Mouse (Mus musculus): ENCODE measurements around the gene Abcc3. TPM values are rescaled to one million over a fixed set of nuclear protein-coding genes. Genes with fewer than 3 reads are reported as not detected.
A peak's percentile ranks its signal among the peaks of the same experiment; 100 is the strongest.

The Abcc3 gene
- total RNA-seq, 2 experiments from 2014 or later, result 1.4 to 2.4 TPM

DNA sequence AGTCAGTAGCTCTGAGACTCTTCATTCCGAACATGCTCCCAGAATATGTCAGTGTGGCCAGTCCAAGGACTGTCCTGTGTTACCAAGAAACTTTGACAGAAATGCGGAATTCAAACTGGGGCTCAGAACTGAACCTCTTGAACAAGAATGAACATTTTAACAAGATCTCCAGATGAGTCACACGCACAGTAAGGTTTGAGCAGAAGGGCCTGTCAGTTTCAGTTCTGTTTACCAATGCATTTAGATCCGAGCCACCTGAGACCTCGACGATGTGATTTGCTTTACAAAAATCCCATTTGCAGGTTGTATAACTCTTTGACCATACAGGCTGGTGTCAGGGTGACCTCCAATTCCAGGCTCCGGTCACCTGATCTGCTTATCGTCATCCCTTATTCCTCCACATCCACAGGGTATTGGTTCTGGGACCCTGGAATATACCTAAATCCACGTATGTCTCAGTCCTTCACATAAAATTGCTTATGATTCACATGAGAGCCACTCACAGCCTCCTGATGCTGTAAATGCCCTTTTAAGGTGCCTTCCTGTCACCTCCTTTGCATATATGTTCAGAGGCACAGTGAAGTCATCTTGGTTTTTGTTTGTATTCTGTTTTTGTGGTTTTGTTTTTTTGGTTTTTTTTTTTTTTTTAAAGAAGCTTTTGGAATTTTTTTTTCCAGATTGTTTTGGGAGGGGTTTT, 37.1 kb downstream of the Abcc3 start:
- no peak for DNase-seq (ENCODE audit: low spot score in 2 of 2)

- DNase-seq (ENCODE audit: low spot score in 2 of 2), result no peak
Measured at GRCm38 (mm10) chr11:94351094-94351493, 41.7 kb downstream of the Abcc3 start.

- DNase-seq (ENCODE audit: low spot score in 2 of 2), result no peak
Measured at GRCm38 (mm10) chr11:94350337-94350736, 42.5 kb downstream of the Abcc3 start.

DNA sequence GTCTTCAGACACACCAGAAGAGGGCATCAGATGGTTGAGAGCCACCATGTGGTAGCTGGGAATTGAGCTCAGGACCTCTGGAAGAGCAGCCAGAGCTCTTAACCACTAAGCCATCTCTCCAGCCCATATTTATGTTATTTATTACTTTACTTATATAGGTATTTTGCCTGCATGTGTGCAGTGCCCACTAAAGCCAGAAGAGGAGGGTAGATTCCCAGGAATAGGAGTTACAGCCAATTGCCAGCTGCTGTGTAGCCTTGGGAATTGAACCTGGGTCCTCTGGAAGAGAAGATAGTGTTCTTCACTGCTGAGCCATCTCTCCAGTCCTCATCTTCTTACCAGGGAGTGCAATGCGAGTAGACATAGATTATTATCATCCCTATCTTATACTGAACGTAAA, 43.0 kb downstream of the Abcc3 start:
- no peak for DNase-seq (ENCODE audit: low spot score in 2 of 2)

DNA sequence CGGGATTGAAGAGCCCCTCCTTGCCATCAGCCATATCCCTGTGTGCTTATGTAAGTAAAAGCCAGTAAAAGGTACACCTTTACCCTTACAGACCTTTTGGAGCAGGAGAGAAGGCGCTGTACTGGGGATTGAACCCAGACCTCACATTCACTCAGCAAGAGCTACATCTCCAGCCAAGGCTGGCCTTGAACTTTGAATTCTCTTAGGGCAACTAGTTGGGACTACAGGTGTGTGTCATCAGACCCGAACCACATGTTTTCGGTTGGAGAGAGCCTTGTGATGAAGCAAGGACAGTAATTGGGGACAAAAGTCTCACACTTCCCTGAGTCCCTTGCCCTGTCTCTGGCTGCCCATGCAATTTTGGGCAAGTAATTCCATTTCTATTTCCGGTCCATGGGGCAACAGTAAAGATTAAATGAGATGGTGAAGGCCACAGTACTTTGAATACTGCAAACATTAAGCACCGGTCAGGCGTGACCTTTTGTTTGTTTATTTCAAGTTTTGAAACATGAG, 45.7 kb downstream of the Abcc3 start:
- no peak for DNase-seq (ENCODE audit: low spot score in 2 of 2)

DNA sequence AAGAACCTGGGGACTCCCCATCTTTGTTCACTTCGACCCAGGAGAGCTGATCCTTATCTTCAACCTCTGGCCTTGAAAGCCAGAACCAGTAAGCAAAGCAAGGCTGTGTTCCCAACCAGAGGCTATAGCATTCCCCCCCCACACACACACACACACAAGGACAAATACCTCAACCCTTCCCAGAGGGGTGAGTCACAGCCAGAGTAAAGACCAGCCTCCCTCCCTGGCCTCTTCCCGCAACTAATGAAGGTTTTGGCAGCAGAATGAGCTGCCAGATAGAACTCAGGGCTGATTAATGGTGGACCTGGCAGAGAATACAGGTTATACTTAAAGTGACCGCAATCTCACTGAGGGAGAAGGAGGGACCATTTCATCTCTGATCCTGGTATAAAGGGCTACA, 46.2 kb downstream of the Abcc3 start:
- DNase-seq (ENCODE audit: low spot score in 2 of 2), result no peak

DNA sequence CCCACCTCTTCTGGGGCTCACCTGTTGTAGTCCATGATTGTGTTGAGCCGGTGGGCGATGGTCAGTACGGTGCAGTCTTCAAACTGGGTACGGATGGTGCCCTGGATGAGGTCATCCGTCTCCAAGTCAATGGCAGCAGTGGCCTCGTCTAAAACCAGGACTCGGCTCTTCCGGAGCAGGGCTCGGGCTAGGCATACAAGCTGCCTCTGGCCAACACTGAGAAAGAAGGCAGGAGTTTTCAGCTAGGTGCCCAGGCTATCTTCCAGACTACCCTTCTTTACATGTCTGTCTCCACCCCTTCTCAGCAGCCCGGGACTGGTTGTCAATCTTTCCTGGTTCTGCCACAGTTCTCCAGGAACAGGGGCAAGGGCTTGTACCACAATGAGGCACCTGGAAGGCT, 46.9 kb downstream of the Abcc3 start:
- no peak for DNase-seq (ENCODE audit: low spot score in 2 of 2)

DNA sequence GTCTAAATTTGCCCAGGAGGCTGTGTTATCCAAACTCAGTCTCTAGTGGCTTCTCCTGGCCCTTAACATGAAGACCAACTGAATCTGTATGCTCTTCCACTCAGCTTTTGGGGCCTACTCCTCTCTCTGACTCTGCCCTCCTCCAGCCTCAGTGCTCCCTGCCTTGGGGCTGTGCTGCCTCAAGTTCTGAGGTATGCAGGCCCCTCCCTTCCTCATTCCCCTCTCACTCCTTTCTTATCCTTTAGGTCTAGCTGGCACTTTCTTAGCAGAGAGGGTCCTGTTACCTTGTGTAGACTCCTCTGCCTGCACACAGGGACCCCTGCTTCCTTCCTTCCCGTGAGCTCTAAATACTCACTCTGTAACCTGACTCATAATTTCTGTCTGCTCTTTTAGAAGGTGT, 48.3 kb downstream of the Abcc3 start:
- no peak for DNase-seq (ENCODE audit: low spot score in 2 of 2)

GRCm38 (mm10) chr11:94343955-94344358, 48.8 kb downstream of the Abcc3 start:
- no peak for DNase-seq (ENCODE audit: low spot score in 2 of 2)

GRCm38 (mm10) chr11:94342114-94342905, 50.5 kb downstream of the Abcc3 start:
- no peak for DNase-seq (ENCODE audit: low spot score in 2 of 2)

DNA sequence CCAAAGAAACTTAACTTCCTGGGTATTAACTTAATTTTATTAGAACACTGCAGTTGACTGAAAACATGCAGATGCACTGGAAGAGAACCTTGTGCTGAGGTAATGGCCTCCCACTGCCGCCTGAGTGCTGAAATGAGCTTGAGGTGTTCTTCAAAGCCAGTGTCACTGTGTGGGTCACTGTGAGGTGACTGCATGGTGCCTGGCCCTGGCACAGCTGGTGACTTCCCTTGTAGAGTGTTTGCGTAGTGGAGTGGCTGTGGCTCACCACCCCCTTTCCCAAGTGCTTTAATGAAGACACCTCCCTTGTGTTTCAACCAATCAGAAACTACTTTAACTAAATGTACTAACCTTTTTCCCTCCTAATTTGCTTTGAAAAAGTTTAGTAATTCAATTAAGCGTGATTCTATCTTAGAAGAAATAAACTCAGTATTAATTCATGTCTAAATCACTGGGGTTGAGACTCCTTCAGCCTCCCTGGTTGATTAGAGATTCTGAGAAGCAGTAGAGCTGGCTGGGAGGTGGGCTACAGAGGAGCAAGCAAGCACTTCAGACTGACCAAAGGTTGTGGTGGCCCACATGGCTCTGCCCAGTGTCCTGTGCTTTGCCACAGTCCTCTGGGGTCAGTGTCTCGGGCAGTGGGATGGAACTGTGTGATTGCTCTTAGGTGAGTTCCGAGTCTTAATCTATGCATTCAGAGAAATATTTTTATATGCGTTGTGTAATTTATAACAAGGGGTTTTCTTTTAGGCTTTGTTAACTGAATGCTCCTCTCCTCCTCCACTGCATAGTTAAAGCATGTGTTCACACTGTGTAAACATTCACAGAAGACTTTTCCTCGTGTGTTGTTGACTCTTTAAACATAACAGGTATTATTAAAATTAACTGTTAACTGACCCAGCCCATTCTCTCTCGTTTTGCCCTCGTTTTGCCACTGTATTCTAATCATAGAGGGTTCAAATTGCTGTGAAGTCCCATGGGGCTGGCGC, 51.6 kb downstream of the Abcc3 start:
- no peak for DNase-seq (ENCODE audit: low spot score in 2 of 2)

GRCm38 (mm10) chr11:94339732-94340585, 52.8 kb downstream of the Abcc3 start:
- DNase-seq (ENCODE audit: low spot score in 2 of 2), result peak in 1 of 2 experiments; percentile 65

DNA sequence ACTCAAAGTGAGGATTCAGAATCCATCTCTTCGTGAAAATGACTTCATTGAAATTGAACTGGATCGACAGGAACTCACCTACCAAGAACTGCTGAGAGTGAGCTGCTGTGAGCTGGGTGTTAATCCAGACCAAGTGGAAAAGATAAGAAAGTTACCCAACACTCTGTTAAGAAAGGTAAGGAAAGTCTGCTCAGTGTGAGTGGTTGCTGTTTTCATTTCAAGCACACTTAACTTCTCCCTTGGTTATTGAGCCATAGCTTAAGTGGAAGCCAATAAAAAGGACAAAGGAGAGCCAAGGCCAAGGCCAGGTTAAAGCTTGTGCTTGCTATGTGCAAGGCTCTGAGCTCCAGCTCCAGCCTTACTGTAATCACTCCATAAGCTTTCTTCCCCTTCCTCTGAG, 54.5 kb downstream of the Abcc3 start:
- no peak for DNase-seq (ENCODE audit: low spot score in 2 of 2)

DNA sequence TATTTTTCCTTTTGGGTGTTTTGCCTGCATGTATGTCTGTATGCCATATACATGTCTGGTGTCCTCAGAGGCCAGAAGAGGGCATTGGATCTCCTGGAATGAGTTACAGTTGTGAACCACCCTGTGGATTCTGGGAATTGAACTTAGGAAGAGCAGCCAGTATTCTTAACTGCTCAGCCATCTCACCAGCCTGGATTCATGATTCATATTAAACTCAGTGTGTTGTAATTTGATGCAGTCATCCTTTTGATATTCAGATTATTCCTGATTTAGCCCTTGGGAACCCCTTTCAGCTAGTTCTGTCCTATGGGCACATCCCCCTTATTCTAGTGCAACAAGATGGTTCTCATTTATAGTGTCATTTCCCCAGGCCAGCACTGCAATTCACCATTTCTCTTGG, 56.2 kb downstream of the Abcc3 start:
- no peak for DNase-seq (ENCODE audit: low spot score in 2 of 2)

- DNase-seq (ENCODE audit: low spot score in 2 of 2), result no peak
Measured at GRCm38 (mm10) chr11:94334386-94334968, 58.3 kb downstream of the Abcc3 start.

DNA sequence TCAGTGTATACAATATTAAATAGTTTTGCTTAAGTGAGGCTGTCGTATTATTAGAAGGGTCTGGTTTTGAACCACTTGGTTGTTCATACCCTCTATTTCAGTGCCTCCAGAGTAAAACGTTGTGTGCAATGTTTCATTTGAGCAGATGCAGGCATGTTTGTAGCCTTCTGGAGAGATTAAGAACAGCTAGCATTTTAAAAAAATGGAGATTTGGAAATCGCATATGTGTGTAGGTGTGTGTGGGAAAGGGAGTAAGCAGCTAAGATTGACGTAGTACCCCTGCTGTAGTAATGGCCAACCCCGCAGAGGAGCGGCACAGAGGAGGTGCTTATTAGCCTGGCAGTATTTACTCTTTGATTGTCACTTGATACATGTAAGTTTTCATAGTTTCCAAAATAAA, 60.1 kb downstream of the Abcc3 start:
- peak; percentile 34 to 75 for DNase-seq (ENCODE audit: low spot score in 2 of 2)

DNA sequence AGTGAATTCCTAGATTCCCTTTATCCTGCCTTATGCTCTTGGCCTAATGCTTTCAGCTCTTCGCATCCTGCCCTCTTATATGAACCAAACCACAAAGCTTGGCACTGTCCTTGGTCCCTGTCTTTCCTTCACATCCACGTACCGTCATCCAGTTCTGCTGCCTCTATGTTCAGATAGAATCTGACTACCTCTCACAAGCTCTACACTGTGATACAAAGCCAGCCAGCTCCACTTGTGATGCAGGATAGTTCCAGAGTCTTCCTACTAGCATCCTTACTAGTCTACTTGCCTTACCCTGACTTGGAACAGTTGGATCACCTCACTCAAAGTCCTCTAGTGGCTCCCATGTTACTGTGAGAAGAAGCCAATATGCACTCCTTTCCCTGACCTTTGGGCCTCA, 62.6 kb downstream of the Abcc3 start:
- DNase-seq (ENCODE audit: low spot score in 2 of 2), result no peak

- peak; percentile 59 to 82 for DNase-seq (ENCODE audit: low spot score in 2 of 2)
Measured at GRCm38 (mm10) chr11:94329270-94329891, 63.4 kb downstream of the Abcc3 start.

GRCm38 (mm10) chr11:94328644-94329025, 64.2 kb downstream of the Abcc3 start:
- DNase-seq (ENCODE audit: low spot score in 2 of 2), result peak; percentile 23 to 52
